Mouse (Mus musculus) erythroblast, embryonic 14.5 days (primary cell): Measurements from ENCODE around the gene Armh3.

ENCODE experiments used
- GATA1 ChIP-seq: IDR thresholded peaks from 2 replicates; pipeline ENCODE4 v1.6.1; 2012; ENCODE audit warnings: low read length, inconsistent platforms, mixed read lengths
- TAL1 ChIP-seq: IDR thresholded peaks from 3 replicates; pipeline ENCODE4 v1.6.1; 2012; ENCODE audit warnings: low read length, inconsistent platforms, mixed read lengths

DNA sequence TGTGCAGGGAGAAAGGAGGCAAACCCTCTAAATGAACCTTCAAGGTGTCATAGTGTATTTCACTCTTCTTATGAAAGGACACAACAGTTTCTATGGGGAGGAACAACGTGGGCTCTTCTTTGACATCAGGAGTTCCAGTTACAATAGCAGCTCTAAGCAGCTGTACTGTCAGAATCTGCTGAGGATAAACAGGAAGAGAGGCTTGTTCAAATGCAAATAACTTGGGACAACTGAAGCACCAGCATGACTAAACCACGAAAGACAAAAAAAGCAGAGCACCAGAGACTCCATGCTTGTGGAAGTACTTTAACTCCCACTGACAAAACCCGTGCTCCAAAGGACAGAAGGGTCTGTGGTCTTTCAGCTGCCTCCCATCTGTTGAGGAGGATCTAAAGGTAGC is 116.2 kb downstream of the Armh3 start:
- TF ChIP-seq TAL1 (no peak), GATA1 (no peak)
